Mouse (Mus musculus) kidney, embryonic 15.5 days (tissue): ENCODE measurements at regions not wholly inside any gene's neighbourhood (a gene's known extent, or its start where the extent isn't known, plus 50 kb on each side); places are given as distances from the start of the nearest gene placed in this dataset.

ENCODE experiments used
- ATAC-seq: fragments of 200-750 bp; cut with Nextera tagmentation; replicated peaks from 2 replicates; pipeline ENCODE4 v1.8.0; 2017; ENCODE audit warnings: moderate TSS enrichment; ENCODE audit not compliant: low FRiP score
- H3K27ac ChIP-seq: fragments of 300-500 bp; sonication (generic); 2 replicates; pipeline ENCODE4 v1.5.1; 2015; ENCODE audit warnings: mild to moderate bottlenecking, inconsistent platforms
- H3K27me3 ChIP-seq: fragments of 300-500 bp; sonication (generic); 2 replicates; pipeline ENCODE4 v1.6.1; 2015; ENCODE audit warnings: inconsistent platforms
- H3K36me3 ChIP-seq: fragments of 300-500 bp; sonication (generic); 2 replicates; pipeline ENCODE4 v1.6.1; 2015; ENCODE audit warnings: inconsistent platforms
- H3K4me1 ChIP-seq: fragments of 300-500 bp; sonication (generic); 2 replicates; pipeline ENCODE4 v1.6.1; 2015; ENCODE audit warnings: inconsistent platforms
- H3K4me2 ChIP-seq: fragments of 300-500 bp; sonication (generic); 2 replicates; pipeline ENCODE4 v1.6.1; 2015; ENCODE audit warnings: moderate library complexity, mild to moderate bottlenecking, inconsistent platforms
- H3K4me3 ChIP-seq: fragments of 300-500 bp; sonication (generic); replicated peaks from 2 replicates; pipeline ENCODE4 v1.5.1; 2015; ENCODE audit warnings: mild to moderate bottlenecking, inconsistent platforms
- H3K9ac ChIP-seq: fragments of 300-500 bp; sonication (generic); 2 replicates; pipeline ENCODE4 v1.6.1; 2015; ENCODE audit warnings: mild to moderate bottlenecking, inconsistent platforms
- H3K9me3 ChIP-seq: fragments of 300-500 bp; sonication (generic); replicated peaks from 2 replicates; pipeline ENCODE4 v1.6.1; 2016; ENCODE audit warnings: inconsistent platforms
- WGBS: fragments of 180-500 bp; shearing (Covaris S2); methylation state at CpG from one replicate; pipeline ENCODE4 v1.1.7; 2015; ENCODE audit warnings: mixed read lengths; 5-methylcytosine and 5-hydroxymethylcytosine counted together

DNA sequence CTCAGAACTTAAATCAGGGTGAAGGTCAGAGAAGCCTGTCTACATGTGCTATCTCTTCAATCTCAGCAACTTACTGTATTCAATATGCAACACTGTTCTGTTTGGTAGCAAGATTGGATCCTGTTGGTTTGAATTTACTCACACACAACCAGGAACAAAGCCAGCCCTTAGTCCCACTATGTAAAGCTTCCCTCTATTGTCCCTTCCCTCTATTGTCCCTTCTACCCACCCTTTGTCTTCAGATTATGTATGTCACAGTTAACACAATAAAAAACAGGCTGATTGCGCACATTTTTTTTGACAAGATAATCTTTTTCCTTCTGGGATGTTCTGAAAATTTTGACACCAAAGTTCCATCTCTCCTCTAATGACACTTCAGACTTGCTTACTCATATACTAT is 280.4 kb downstream of the Lrriq3 start:
- H3K4me1 ChIP-seq, result no peaks in the 10 kb centered on the region
- WGBS, result 92% methylated on average over 1 of the region's 1 CpGs
- no peak overlapping the region for H3K4me2 ChIP-seq
- no peaks in the 10 kb centered on the region for H3K36me3 ChIP-seq
- H3K27ac ChIP-seq, result no peak overlapping the region
- ATAC-seq, result no peak
- no peak overlapping the region for H3K4me3 ChIP-seq
- H3K9ac ChIP-seq, result no peak overlapping the region
- no peaks in the 10 kb centered on the region for H3K9me3 ChIP-seq
- no peaks in the 10 kb centered on the region for H3K27me3 ChIP-seq

DNA sequence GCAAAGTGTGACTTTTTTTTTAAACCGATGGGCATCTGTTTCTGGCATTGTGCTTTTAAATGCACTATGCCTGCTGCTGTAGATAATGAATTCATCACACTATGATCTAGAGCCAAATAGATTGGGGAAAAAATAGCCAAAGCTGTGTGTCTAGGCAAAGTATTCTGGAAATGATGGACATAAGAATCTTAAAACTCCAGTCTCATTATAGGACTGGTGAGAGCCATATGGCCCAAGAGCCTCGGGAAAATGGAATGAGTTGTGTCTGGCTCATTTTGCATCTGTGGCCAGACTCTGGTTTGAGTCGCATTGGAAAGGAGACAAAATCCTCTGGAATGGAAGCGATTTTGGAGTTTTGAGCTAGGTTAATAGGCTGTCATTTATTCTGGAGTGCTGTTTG is 288.7 kb downstream of the Lrriq3 start:
- no peaks in the 10 kb centered on the region for H3K9me3 ChIP-seq

DNA sequence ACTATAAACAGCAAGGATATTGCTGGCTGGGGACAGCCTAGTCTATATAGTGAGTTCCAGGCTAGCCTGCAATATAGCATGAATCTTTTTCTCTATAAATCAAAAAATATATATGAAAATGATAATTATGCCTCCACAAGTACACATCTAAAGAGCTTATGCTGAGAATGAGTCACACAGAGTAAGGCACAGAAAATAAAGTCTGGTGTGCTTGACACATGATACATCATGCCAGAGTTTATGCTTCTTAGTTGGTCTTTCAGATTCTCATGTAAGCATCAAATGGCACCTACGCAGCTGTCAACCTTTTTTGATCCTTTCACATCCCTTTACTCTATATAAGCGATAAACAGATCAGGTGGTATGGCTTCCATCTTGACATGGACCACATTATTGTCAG is 289.6 kb downstream of the Lrriq3 start:
- Histone ChIP-seq H3K36me3 (no peaks in the 10 kb centered on the region), H3K9ac (no peak overlapping the region), H3K4me1 (no peaks in the 10 kb centered on the region), H3K4me3 (no peak overlapping the region), H3K27me3 (no peaks in the 10 kb centered on the region), H3K9me3 (no peaks in the 10 kb centered on the region), H3K4me2 (no peak overlapping the region), H3K27ac (no peak overlapping the region)
- 88% methylated on average over 2 of the region's 2 CpGs for WGBS
- ATAC-seq, result no peak

More for the DNA sequence above, 288.7 kb downstream of the Lrriq3 start:
- Histone ChIP-seq H3K9ac (no peak overlapping the region), H3K4me2 (no peak overlapping the region), H3K36me3 (no peaks in the 10 kb centered on the region), H3K4me1 (no peaks in the 10 kb centered on the region), H3K4me3 (no peak overlapping the region), H3K27me3 (no peaks in the 10 kb centered on the region), H3K27ac (no peak overlapping the region)
- WGBS, result 82% methylated on average over 4 of the region's 4 CpGs
- ATAC-seq, result no peak

DNA sequence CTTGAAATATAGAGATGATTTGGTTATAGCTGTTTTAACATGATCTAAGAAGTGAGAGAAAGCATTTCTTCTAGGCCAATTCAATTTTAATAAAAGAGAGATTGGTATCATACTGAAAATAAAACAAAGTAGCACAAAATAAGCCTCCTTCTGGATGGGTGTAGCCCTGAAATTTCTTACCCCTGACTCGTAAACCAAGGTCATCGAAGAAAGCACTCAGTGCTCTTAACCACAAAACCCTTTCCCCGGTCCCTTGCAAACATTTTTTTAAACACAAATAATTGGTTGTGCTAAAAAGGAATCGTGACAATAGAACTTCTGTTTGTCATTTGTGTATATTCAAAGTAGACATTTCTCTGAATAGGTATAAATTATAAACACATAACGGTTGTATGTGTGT is 297.4 kb downstream of the Lrriq3 start:
- no peaks in the 10 kb centered on the region for H3K4me1 ChIP-seq
- H3K36me3 ChIP-seq, result no peaks in the 10 kb centered on the region
- no peak overlapping the region for H3K9ac ChIP-seq
- H3K27ac ChIP-seq, result no peak overlapping the region
- H3K4me3 ChIP-seq, result no peak overlapping the region
- H3K4me2 ChIP-seq, result no peak overlapping the region
- H3K9me3 ChIP-seq, result no peaks in the 10 kb centered on the region
- WGBS, result 90% methylated on average over 5 of the region's 5 CpGs
- no peak for ATAC-seq
- no peaks in the 10 kb centered on the region for H3K27me3 ChIP-seq

DNA sequence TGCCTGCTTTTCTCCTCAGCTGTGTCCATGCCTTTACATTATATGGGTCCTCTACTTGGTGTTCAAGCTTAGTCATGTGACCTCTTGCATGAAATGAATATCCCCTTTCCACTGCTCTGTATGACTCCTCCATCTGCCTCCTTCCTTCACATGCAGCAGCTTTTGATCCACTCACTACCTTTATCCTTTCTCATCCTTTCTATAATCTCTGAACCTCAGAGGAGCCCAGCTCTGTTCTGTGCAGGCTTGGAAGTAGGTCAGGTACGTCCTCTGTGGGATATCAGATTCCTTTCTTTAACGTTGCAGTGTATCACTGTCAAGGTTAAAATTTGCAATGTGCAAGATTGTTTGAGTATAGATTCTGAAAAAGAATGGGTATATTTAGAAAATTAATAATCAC is 302.9 kb downstream of the Lrriq3 start:
- Histone ChIP-seq H3K9ac (no peak overlapping the region), H3K4me1 (no peaks in the 10 kb centered on the region), H3K4me2 (no peak overlapping the region), H3K27me3 (no peaks in the 10 kb centered on the region), H3K27ac (no peak overlapping the region), H3K4me3 (no peak overlapping the region), H3K36me3 (no peaks in the 10 kb centered on the region), H3K9me3 (no peaks in the 10 kb centered on the region)
- WGBS, result 73% methylated on average over 2 of the region's 2 CpGs
- ATAC-seq, result no peak

DNA sequence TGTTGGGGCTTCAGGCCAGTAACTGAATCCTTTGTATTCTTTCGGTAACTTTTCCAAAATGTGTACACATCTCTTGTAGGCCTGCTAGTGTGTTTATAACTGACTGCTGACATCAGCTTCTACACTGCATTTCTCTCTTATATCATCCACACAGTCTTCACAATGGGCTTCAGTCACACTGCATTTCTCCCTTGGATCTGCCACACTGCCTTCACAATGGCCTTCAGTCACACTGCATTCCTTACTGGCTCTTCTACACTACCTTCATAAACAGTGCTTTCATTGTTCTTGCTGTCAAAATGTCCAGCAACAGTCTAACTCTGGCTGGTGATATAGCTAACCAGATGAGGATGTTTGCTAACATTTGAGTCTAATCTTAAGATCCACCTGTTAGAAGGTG is 308.5 kb downstream of the Lrriq3 start:
- WGBS, result 87% methylated on average over 1 of the region's 1 CpGs

DNA sequence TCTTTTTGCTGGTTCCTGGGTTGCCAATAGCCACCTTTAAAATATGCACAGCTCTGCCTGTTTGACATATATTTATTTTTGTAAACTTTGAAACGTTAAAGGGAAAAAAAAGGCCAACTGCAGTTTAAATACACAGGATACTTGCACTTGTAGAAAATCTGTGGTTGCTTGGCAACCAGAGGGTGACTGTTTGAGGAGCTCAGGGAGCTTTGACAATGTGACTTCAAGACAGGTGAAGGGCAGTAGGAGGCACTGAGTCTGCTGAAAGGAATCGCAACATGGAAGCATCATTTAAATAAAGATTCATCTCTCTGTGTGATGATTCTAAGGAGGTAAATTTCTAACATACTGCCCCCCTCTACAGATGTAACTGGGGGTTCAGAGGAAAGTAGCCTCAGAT is 315.7 kb downstream of the Lrriq3 start:
- H3K36me3 ChIP-seq, result no peaks in the 10 kb centered on the region
- ATAC-seq, result no peak
- H3K27me3 ChIP-seq, result no peaks in the 10 kb centered on the region
- H3K4me1 ChIP-seq, result no peaks in the 10 kb centered on the region
- WGBS, result 52% methylated on average over 2 of the region's 2 CpGs
- H3K9ac ChIP-seq, result no peak overlapping the region
- H3K9me3 ChIP-seq, result no peaks in the 10 kb centered on the region
- H3K4me3 ChIP-seq, result no peak overlapping the region
- H3K4me2 ChIP-seq, result no peak overlapping the region
- H3K27ac ChIP-seq, result no peak overlapping the region

More for the DNA sequence above, 308.5 kb downstream of the Lrriq3 start:
- no peak overlapping the region for H3K9ac ChIP-seq
- H3K9me3 ChIP-seq, result no peaks in the 10 kb centered on the region
- H3K4me2 ChIP-seq, result no peak overlapping the region
- no peak overlapping the region for H3K27ac ChIP-seq
- H3K4me3 ChIP-seq, result no peak overlapping the region
- no peaks in the 10 kb centered on the region for H3K4me1 ChIP-seq
- H3K36me3 ChIP-seq, result no peaks in the 10 kb centered on the region
- ATAC-seq, result no peak
- no peaks in the 10 kb centered on the region for H3K27me3 ChIP-seq

DNA sequence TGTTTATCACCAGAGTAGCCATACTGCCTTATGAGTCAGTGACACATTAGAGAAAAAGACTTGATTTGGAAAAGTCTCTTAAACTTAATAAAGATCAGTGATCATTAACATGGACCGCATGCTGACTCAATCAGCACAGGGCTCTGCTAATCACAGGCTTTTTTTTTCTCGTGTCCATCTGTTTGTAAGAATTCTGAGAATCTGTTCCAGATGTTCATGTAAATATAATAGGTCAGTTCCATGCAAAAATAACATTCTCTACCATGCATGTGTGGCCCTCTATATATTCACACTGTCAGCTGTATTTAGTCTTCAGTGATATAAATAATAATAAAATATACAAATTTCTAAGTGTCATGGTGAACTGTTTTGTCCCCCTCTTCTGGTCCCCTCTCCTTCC is 316.1 kb downstream of the Lrriq3 start:
- 69% methylated on average over 2 of the region's 2 CpGs for WGBS
- H3K9me3 ChIP-seq, result no peaks in the 10 kb centered on the region
- no peaks in the 10 kb centered on the region for H3K27me3 ChIP-seq
- no peaks in the 10 kb centered on the region for H3K4me1 ChIP-seq
- no peak overlapping the region for H3K4me3 ChIP-seq
- no peaks in the 10 kb centered on the region for H3K36me3 ChIP-seq
- no peak overlapping the region for H3K4me2 ChIP-seq
- no peak overlapping the region for H3K9ac ChIP-seq
- no peak overlapping the region for H3K27ac ChIP-seq
- no peak for ATAC-seq

DNA sequence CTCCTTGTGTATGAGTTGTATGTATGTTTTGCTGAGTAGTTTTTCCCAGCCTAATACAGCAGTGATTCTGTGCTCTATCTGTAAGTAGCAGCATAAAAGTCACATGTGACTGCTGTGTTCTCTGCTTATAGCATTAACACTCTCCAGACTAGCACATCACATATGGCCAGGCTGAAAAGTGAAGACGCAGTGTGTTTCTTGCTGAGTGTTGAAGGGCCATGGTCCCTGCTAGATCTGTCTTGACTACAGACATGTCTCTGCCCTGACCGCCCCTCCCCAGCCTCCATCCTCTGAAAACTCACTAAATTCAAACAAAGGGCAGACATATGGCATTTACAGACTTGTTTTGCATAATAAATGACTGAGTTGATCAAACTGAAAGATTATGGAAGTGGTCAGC is 316.6 kb downstream of the Lrriq3 start:
- no peak overlapping the region for H3K9ac ChIP-seq
- no peaks in the 10 kb centered on the region for H3K9me3 ChIP-seq
- H3K4me1 ChIP-seq, result no peaks in the 10 kb centered on the region
- WGBS, result 80% methylated on average over 2 of the region's 2 CpGs
- no peaks in the 10 kb centered on the region for H3K27me3 ChIP-seq
- no peaks in the 10 kb centered on the region for H3K36me3 ChIP-seq
- no peak overlapping the region for H3K4me2 ChIP-seq
- no peak for ATAC-seq
- no peak overlapping the region for H3K4me3 ChIP-seq
- no peak overlapping the region for H3K27ac ChIP-seq

DNA sequence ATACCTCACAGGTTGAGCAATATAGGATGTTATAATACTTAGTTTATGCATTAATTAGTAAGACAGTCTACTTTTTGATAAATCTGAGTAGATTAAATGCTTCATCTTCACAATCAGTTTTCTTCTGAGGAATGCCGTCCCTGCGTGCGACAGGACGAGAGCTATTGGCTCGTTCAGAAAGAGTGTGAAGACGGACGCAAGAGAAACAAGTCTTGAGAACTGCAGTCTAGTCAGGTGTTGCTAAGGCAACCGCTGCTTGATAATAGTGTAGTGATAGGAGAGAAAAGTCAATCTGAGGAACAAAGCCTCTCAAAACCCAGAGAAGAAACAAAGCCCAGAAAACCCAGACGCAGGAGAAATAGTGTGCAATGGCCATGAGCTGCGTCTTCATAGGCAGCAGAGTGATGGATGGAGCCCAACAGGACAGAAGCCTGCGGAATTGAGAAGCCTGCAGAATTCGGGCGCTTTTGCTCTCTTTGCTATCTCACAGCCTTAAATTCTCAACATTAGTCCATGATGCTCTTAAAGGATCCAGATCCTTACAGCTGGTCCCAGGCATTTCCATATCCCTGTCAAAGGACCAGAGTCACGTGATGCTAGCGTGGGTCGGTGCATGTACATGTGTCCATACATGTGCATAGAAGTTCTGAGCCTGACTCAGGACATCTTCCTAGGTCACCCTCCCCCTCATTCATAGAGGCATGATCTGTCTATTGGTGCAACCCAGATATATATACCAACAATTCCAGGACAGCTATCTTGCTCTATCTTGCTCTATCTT is 366.7 kb downstream of the Lrriq3 start:
- Histone ChIP-seq H3K9me3 (no peaks in the 10 kb centered on the region), H3K9ac (no peak overlapping the region), H3K36me3 (no peaks in the 10 kb centered on the region), H3K27ac (no peak overlapping the region), H3K4me2 (no peak overlapping the region), H3K27me3 (no peaks in the 10 kb centered on the region), H3K4me3 (no peak overlapping the region), H3K4me1 (0 out of 2 replicates have a peak, but pooled peaks cover 5% of the 10 kb centered on the region)
- ATAC-seq, result no peak
- WGBS, result 90% methylated on average over 16 of the region's 16 CpGs

DNA sequence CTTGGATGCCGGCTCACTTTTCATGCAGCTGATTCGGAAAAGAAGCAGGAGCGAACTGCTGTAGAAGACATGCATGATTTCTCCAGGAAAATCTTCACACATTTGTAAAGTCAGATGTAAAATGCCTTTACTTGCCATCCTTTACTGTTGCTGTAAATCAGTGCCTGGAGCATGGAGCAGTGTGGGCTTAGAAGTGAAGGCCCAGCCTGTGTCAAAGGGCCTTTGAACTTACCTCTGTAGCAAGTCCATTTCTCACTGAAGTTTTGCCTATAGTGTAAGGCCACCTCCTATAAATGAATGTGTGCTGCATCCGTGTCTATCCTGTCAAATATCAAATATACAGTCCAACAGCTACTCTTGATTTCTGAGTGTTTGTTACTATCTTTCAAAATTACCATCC is 368.9 kb downstream of the Lrriq3 start:
- peak; percentile 67 for ATAC-seq
- Histone ChIP-seq H3K36me3 (no peaks in the 10 kb centered on the region), H3K27ac (no peak overlapping the region), H3K27me3 (no peaks in the 10 kb centered on the region), H3K9me3 (no peaks in the 10 kb centered on the region), H3K4me2 (no peak overlapping the region), H3K4me1 (0 out of 2 replicates have a peak, but pooled peaks cover 5% of the 10 kb centered on the region), H3K9ac (no peak overlapping the region), H3K4me3 (no peak overlapping the region)
- 45% methylated on average over 4 of the region's 4 CpGs for WGBS

DNA sequence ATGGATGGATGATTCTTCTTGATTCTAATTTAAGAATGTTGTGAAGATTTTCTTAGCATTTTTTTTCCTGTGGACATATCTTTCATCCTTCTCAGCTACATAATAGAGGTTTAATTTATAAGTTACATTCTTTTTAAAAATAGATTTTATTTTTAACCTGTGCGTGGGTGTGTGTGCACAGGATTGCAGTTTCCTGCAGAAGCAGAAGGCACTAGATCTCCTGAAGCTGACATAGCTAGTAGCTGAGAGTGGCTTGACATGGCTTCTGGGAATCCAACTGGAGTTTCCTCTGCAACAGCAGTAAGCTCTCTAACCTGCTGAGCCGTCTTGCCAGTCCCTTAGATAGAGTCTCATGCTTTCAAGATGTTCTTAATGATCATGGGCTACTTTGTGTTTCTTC is 377.5 kb downstream of the Lrriq3 start:
- Histone ChIP-seq H3K4me3 (no peak overlapping the region), H3K4me1 (no peaks in the 10 kb centered on the region), H3K27ac (no peak overlapping the region), H3K9ac (no peak overlapping the region), H3K36me3 (no peaks in the 10 kb centered on the region), H3K9me3 (no peaks in the 10 kb centered on the region), H3K4me2 (no peak overlapping the region), H3K27me3 (no peaks in the 10 kb centered on the region)
- 83% methylated on average over 2 of the region's 2 CpGs for WGBS
- ATAC-seq, result no peak

DNA sequence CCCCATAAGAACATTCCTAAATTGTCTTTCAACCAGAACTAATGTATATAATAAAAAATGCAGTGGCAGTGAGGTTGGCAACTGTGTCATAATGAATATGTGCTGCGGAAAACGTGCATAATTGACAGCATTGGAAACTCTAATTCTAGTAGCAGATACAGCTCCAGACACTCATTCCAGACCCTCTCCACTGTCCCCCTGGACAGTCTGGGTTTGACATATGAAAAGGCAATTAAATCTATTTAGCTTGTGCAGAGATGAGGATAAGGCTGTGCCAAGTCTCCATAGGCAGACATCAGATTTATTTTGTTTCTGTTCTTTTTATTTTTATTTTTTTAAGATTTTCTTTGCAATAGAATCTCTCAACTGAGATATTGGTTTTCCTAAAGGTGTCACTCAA is 392.3 kb downstream of the Lrriq3 start:
- Histone ChIP-seq H3K4me1 (no peaks in the 10 kb centered on the region), H3K4me2 (no peak overlapping the region), H3K4me3 (no peak overlapping the region), H3K9ac (no peak overlapping the region), H3K36me3 (no peaks in the 10 kb centered on the region), H3K9me3 (no peaks in the 10 kb centered on the region), H3K27me3 (no peaks in the 10 kb centered on the region), H3K27ac (no peak overlapping the region)
- 80% methylated on average over 2 of the region's 2 CpGs for WGBS
- no peak for ATAC-seq
